Mouse (Mus musculus) cerebellum, adult 2 months (tissue): ENCODE measurements around the gene Eno3.

Source experiments
- CTCF ChIP-seq: fragments of 200-500 bp; IDR thresholded peaks from 2 replicates; pipeline ENCODE4 v1.5.1; 2011; ENCODE audit warnings: low read depth, mild to moderate bottlenecking, control low read depth, low read length, moderate library complexity, borderline replicate concordance; ENCODE audit not compliant: insufficient read depth
- POLR2A ChIP-seq: fragments of 200-500 bp; IDR thresholded peaks from 2 replicates; pipeline ENCODE4 v1.6.1; 2011; ENCODE audit warnings: low read length, control low read depth, borderline replicate concordance; ENCODE audit not compliant: insufficient read depth

DNA sequence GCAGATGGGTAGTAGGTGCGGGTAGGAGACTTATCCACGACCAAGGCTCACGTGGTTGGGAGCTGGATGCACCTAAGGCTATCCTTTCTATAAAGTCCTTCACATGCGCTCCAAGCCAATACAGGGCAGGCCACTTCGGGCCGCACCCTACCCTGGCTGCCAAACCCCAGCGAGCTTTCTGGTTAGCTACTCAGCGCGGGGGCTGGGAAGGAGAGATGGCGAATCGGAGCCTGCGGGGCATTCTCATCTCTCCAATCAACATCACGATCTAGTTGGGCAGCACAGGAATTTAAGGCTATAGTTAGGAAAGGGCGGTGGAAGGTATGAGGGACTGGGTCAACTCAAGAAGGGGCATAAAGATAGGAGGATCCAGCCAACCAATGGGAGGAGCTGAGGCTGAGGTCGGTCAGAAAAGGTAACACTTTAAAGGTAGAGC is 11.4 kb downstream of the Eno3 start:
- TF ChIP-seq CTCF (no peak), POLR2A (peak; percentile 16; the same call in 1 of the 2 replicates)
